Mouse (Mus musculus) small intestine, adult 2 months (tissue): ENCODE data around the gene Slit1.

Experiments
- CTCF ChIP-seq: fragments of 200-500 bp; IDR thresholded peaks from 2 replicates; pipeline ENCODE4 v1.5.1; 2012; ENCODE audit warnings: low read depth, mild to moderate bottlenecking, control low read depth, inconsistent platforms, low read length, moderate library complexity, mixed read lengths; ENCODE audit not compliant: insufficient replicate concordance, insufficient read length; ENCODE audit errors: extremely low read depth
- POLR2A ChIP-seq: fragments of 200-500 bp; IDR thresholded peaks from 2 replicates; pipeline ENCODE4 v1.6.1; 2012; ENCODE audit warnings: low read depth, mild to moderate bottlenecking, control low read depth, inconsistent platforms, low read length, moderate library complexity

DNA sequence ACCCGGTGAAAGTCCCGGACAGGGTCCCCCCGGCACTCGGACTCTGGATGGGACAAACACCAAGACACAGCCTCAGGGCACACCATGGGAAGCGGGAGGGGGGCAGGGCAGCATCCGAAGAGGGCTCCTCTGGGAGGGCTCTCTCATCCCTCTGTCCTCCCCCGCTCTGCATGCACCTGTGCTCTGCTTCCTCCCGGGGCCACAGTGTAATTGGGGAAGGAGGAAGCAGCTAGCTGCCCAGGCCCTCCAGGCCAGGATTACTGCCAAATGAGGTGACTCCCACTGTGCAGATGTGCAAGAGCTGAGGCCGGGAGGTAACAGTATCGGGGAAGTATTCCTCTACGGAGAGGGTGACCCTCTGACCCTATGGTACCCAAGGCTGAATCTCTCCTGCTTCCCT is 142.8 kb downstream of the Slit1 start:
- TF ChIP-seq POLR2A: no peak
- no peak for TF ChIP-seq CTCF
